Mouse (Mus musculus): ENCODE results near the gene Mycn. TPM values are rescaled to one million over a fixed set of nuclear protein-coding genes. Genes with fewer than 3 reads are reported as not detected.

The Mycn gene
- not detected for polyA plus RNA-seq (2017; shearing (Covaris generic))

DNA sequence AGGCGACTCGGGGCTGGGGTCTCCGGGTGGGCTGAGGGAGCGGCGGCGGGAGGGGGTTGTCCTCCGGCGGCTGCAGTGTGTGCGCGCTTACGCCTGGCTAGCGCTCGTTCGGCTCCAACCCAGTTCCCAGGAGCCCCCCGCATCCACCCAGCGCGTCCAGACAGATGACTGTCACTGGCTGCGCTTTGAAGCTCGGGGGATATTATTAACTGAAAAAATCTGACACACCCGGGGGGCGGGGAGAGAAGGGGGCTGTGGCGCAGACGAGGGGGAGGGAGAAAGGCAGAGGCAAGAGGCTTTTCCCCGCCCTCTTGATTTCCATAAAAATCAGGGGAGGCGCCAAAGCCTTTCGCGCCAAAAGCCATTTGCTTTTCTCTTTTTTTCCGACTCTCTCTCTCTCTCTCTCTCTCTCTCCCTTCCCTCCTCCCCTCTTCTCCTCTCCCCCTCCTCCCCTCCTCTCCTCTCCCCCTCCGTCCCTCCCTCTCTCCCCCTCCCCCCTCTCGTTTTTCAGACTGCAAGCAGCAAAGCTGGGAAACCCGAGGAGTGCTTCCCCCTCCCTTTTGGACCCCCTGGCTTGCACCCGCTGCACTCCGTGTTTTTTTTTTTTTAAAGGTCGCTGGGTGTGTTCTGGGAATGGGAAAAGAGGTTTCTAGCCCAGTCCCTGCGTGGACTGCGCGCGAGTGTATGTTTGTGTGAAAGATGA is at the start of gene Mycn:
Gene Mycn (minus strand): TSS at position 254 of the 703 bp plus-strand sequence.

Measured in CD4-positive, CD25-positive, alpha-beta regulatory T cell, adult 9 weeks (primary cell).